Mouse (Mus musculus) cerebellum, adult 11 months (tissue): ENCODE data around the gene Inf2.
A peak's percentile ranks its signal among the peaks of the same experiment; 100 is the strongest.

Experiments
- DNase-seq: peaks from one replicate; pipeline ENCODE4 v3.0.0; 2022

Gene Inf2

GRCm38 (mm10) chr12:112571064-112571463, 17.5 kb upstream of the Inf2 start:
- DNase-seq = no peak

- DNase-seq = no peak
Measured at GRCm38 (mm10) chr12:112575274-112575986, 13.2 kb upstream of the Inf2 start.

GRCm38 (mm10) chr12:112576341-112576740, 12.2 kb upstream of the Inf2 start:
- DNase-seq = no peak

- no peak for DNase-seq
Measured at GRCm38 (mm10) chr12:112576749-112577148, 11.8 kb upstream of the Inf2 start.

GRCm38 (mm10) chr12:112578296-112579090, 10.1 kb upstream of the Inf2 start:
- DNase-seq = no peak

- DNase-seq = no peak
Measured at GRCm38 (mm10) chr12:112579430-112579829, 9.2 kb upstream of the Inf2 start.

GRCm38 (mm10) chr12:112579926-112580325, 8.7 kb upstream of the Inf2 start:
- no peak for DNase-seq

- no peak for DNase-seq
Measured at GRCm38 (mm10) chr12:112581113-112581512, 7.5 kb upstream of the Inf2 start.

- DNase-seq = no peak
Measured at GRCm38 (mm10) chr12:112584954-112585353, 3.6 kb upstream of the Inf2 start.

GRCm38 (mm10) chr12:112585924-112586538, 2.6 kb upstream of the Inf2 start:
- no peak for DNase-seq

- peak; percentile 45 for DNase-seq
Measured at GRCm38 (mm10) chr12:112587125-112588124, 1.2 kb upstream of the Inf2 start.

- DNase-seq = no peak
Measured at GRCm38 (mm10) chr12:112589491-112590191, 1.1 kb downstream of the Inf2 start.

GRCm38 (mm10) chr12:112590566-112591239, 2.1 kb downstream of the Inf2 start:
- DNase-seq = peak; percentile 87

GRCm38 (mm10) chr12:112591240-112591639, 2.7 kb downstream of the Inf2 start:
- no peak for DNase-seq

- DNase-seq = no peak
Measured at GRCm38 (mm10) chr12:112591730-112592129, 3.1 kb downstream of the Inf2 start.

GRCm38 (mm10) chr12:112592985-112593734, 4.6 kb downstream of the Inf2 start:
- no peak for DNase-seq

- no peak for DNase-seq
Measured at GRCm38 (mm10) chr12:112593951-112594915, 5.6 kb downstream of the Inf2 start.

- no peak for DNase-seq
Measured at GRCm38 (mm10) chr12:112594989-112595388, 6.4 kb downstream of the Inf2 start.

- DNase-seq = no peak
Measured at GRCm38 (mm10) chr12:112595626-112596025, 7.0 kb downstream of the Inf2 start.
